Mouse (Mus musculus): ENCODE results near the gene Wdfy3. TPM values are rescaled to one million over a fixed set of nuclear protein-coding genes. Genes with fewer than 3 reads are reported as not detected.
"Not testable (repeated sequence)": the region's sequence is repeated elsewhere in the genome, so short reads cannot be mapped to it uniquely, and the experiment has no call there.

Wdfy3 gene
- polyA plus RNA-seq (2012; ENCODE audit: insufficient read depth, insufficient read length, low replicate concordance, missing spikeins) = 63.9 TPM in 1 of 2 replicates, not detected in the other

DNA sequence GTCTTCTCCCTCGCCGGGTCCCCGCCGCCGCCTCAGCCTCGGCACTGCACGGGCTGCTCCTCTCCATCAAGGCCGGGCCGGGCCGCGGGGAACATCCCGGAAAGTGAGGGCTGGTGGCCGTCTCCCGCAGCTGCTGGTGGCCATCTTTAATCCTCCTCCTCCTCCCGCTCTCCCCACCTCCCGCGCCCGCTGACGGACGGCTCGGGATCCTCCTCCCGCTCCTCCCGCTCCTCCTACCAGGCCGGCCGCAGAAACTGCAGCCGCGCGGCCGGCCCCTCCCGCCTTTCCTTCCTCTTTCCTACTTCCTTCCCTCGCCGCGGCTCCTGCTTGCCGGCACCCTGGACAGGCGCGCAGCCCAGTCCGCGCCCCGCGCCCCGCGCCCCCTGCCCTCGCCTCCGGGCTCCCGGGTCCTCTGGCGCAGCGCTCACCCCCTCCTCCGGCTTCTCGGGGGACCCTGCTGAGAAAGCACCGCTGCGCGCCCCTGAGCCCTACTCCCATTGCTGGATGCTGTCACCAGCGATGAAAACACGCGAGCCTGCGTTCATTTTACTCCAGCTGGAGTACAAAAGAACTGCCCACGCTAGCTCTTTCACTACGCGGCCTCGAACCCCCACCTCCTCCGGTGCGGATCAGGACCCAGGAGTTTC lies at the start of gene Wdfy3:
Gene Wdfy3 (minus strand): TSS at position 155 of the 647 bp plus-strand sequence.
- WGBS = under 1% methylated on average over 62 of the region's 62 CpGs
- peak within 1 kb of the TSS; percentile 95 for H3K27ac ChIP-seq (ENCODE audit: insufficient read depth, low read depth, low read length)
- peak; percentile 72; the same call in 1 of the 2 replicates for TF ChIP-seq POLR2A (IDR thresholded peaks at IDR 0.05; ENCODE audit: insufficient read depth, low read depth, low read length)
- TF ChIP-seq CTCF (IDR thresholded peaks at IDR 0.05; ENCODE audit: insufficient read depth, low read depth, low read length) = no peak
- H3K4me1 ChIP-seq (ENCODE audit: control insufficient read depth, insufficient read depth, low read length) = peaks cover 14% of the 10 kb centered on the region
- H3K4me3 ChIP-seq (ENCODE audit: insufficient read depth, low read depth, low read length) = peak within 1 kb of the TSS; percentile 100

DNA sequence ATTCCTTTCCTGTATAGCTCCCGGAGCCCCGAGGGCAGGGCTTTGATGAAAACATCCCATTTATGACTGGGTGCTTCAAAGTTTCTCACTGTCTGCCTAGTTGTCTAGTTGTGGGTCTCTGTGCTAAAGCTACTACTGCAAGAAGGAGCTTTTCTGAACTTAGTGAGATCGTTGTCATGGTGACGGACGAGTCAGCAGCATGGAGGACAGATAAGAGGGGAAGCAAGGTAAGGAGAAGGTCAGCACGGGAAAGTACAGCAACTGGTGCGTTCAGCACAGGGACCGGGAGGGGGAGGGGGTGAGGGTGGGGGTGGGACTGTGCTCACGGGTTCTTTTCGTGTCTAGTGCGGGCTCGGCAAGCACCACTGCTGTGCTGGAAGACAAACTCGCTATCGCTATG lies 43.3 kb upstream of the Wdfy3 start:
- no peak for TF ChIP-seq POLR2A (IDR thresholded peaks at IDR 0.05; ENCODE audit: insufficient read depth, low read depth, low read length)
- TF ChIP-seq CTCF (IDR thresholded peaks at IDR 0.05; ENCODE audit: insufficient read depth, low read depth, low read length) = no peak
- WGBS = 34% methylated on average over 14 of the region's 14 CpGs
- Histone ChIP-seq H3K4me1 (ENCODE audit: control insufficient read depth, insufficient read depth, low read length) (peaks cover 3% of the 10 kb centered on the region; the same call in 1 of the 2 replicates), H3K27ac (ENCODE audit: insufficient read depth, low read depth, low read length) (no peak overlapping the region), H3K4me3 (ENCODE audit: insufficient read depth, low read depth, low read length) (0 out of 2 replicates have a peak overlapping the region, but pooled peaks have one; percentile 5)

DNA sequence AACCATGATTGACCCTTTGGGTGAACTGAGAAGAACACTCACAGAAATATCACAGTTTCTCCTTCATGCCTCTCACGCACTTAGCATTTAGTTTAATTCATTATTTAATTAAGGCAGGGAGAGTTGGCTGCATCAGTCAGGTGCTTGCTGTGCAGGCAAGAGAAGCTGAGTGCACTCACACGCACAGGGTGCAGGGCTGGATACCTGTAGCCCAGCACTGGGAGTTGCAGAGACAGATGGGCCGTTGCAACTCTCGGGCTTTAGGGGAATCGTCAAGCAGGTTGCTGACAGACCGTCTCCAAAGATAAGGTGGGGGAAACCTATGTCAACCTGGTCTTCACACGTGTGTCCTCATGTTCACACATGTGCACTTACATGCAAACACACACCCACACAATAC lies 42.3 kb upstream of the Wdfy3 start:
- Histone ChIP-seq H3K27ac (ENCODE audit: insufficient read depth, low read depth, low read length) (no peak overlapping the region), H3K4me3 (ENCODE audit: insufficient read depth, low read depth, low read length) (no peak overlapping the region), H3K4me1 (ENCODE audit: control insufficient read depth, insufficient read depth, low read length) (peaks cover 3% of the 10 kb centered on the region; the same call in 1 of the 2 replicates)
- 89% methylated on average over 7 of the region's 7 CpGs for WGBS
- TF ChIP-seq POLR2A (IDR thresholded peaks at IDR 0.05; ENCODE audit: insufficient read depth, low read depth, low read length) = no peak
- no peak for TF ChIP-seq CTCF (IDR thresholded peaks at IDR 0.05; ENCODE audit: insufficient read depth, low read depth, low read length)

DNA sequence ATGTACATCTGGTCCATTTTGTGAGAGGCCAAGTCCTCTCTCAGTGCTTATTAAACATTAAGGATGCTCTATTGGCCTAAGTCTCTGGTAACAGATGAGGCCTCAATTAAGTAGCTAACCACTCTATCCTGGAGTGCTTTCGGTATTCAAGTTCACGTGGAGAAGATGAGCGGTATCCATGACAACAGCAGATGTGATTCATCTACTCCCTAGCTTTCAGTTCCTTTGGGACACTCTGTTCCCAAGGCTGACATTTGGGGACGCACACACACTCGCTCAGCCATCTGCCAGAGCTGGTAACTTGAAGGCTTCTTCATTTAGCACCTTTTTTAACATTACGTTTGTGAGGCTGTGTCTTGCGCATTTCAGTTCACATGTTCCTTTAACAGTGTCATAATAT lies 40.3 kb upstream of the Wdfy3 start:
- H3K4me1 ChIP-seq (ENCODE audit: control insufficient read depth, insufficient read depth, low read length) = peaks cover 3% of the 10 kb centered on the region; the same call in 1 of the 2 replicates
- WGBS = 43% methylated on average over 7 of the region's 7 CpGs
- H3K4me3 ChIP-seq (ENCODE audit: insufficient read depth, low read depth, low read length) = no peak overlapping the region
- no peak overlapping the region for H3K27ac ChIP-seq (ENCODE audit: insufficient read depth, low read depth, low read length)
- no peak for TF ChIP-seq CTCF (IDR thresholded peaks at IDR 0.05; ENCODE audit: insufficient read depth, low read depth, low read length)
- no peak for TF ChIP-seq POLR2A (IDR thresholded peaks at IDR 0.05; ENCODE audit: insufficient read depth, low read depth, low read length)

DNA sequence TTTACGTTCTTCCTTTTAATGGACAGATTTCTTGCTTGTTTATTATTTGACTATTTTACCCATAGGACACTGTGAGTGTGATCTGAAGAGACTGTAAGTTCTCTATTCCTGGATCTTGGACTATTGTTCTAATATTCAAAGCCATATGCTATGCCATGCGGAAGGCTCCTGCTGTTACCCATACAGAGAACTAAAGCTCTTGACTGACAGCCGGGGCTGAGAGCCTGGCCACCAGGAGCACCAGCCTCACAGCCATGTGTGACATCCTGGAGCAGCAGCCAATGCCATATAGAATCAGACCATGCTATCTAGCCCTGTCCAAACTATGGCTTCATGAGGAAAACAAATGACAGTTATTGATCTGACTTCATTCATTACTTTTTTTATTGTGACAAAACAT lies 36.2 kb upstream of the Wdfy3 start:
- no peaks in the 10 kb centered on the region for H3K4me1 ChIP-seq (ENCODE audit: control insufficient read depth, insufficient read depth, low read length)

DNA sequence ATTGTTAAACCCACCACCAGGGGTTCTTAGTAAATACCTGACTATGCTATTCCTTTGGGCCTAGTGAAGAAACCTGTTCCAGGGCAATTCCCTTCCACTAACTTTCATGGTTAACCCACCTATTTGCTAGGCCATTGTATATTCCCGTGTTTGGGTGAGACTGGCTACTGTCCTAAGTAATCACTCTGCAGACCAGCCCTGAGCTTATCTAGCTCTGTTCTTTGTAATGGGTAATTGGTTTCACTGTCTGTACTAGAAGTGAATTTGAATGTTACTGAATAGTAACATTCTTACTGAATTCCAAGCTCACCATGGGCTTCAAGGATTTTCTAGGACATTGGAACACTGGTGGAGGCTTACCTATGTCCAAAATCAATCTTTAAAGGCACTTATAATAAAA lies 32.1 kb upstream of the Wdfy3 start:
- H3K27ac ChIP-seq (ENCODE audit: insufficient read depth, low read depth, low read length); H3K4me1 ChIP-seq (ENCODE audit: control insufficient read depth, insufficient read depth, low read length); H3K4me3 ChIP-seq (ENCODE audit: insufficient read depth, low read depth, low read length): not testable (repeated sequence)
- WGBS = 74% methylated on average over 1 of the region's 1 CpGs

More for the DNA sequence above, 36.2 kb upstream of the Wdfy3 start:
- WGBS = 64% methylated on average over 3 of the region's 3 CpGs
- TF ChIP-seq CTCF (IDR thresholded peaks at IDR 0.05; ENCODE audit: insufficient read depth, low read depth, low read length) = no peak
- TF ChIP-seq POLR2A (IDR thresholded peaks at IDR 0.05; ENCODE audit: insufficient read depth, low read depth, low read length) = no peak
- Histone ChIP-seq H3K27ac (ENCODE audit: insufficient read depth, low read depth, low read length) (no peak overlapping the region), H3K4me3 (ENCODE audit: insufficient read depth, low read depth, low read length) (no peak overlapping the region)

DNA sequence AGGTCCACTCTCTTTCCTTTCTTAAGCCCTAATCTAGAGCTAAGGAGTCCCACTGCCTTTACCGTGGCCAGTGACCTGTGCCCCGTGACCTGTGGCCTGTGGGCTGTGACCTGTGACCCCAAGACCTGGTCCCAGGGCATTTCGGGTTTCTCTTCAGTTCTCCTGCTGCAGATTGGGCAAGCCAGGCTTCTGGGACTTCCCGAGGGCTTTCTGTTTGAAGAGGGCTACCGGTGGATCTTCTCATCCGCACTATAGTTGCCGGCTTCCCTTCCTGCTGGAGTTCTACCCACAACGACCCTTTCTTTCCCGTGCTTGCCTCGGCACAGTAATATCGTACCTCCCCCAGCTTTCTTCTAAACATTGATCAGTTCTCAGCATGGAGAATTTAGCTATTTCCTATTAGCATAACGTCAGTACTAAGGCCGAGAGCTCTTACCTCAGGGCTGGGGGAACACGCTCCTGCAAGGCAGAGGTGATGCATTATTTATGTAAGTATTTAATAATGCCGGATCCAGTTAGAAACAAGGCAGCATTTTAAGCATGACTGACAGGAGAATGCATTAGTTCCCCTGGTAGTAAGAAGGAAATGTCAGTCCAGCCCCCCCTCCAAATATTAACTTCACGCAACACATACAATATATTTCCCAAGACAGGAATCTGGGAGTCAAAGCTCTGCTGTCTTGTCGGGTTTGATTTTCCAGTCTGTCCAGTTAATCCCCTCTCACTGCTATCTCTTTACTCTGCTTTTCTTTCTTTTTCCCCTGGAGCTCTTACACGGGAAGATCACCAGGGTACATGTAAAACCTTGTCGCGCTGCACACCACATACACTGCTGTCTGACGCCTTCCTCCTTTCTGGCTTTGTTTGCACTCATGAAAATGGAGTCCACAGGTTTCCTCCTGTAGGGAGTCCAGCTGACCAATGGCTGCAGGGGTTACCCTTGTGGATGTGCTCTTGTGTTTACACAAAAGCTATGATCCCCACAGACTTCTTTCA lies 30.8 kb upstream of the Wdfy3 start:
- no peak overlapping the region for H3K27ac ChIP-seq (ENCODE audit: insufficient read depth, low read depth, low read length)
- 72% methylated on average over 21 of the region's 21 CpGs for WGBS
- H3K4me1 ChIP-seq (ENCODE audit: control insufficient read depth, insufficient read depth, low read length) = no peaks in the 10 kb centered on the region
- TF ChIP-seq POLR2A (IDR thresholded peaks at IDR 0.05; ENCODE audit: insufficient read depth, low read depth, low read length) = no peak
- no peak for TF ChIP-seq CTCF (IDR thresholded peaks at IDR 0.05; ENCODE audit: insufficient read depth, low read depth, low read length)
- no peak overlapping the region for H3K4me3 ChIP-seq (ENCODE audit: insufficient read depth, low read depth, low read length)

DNA sequence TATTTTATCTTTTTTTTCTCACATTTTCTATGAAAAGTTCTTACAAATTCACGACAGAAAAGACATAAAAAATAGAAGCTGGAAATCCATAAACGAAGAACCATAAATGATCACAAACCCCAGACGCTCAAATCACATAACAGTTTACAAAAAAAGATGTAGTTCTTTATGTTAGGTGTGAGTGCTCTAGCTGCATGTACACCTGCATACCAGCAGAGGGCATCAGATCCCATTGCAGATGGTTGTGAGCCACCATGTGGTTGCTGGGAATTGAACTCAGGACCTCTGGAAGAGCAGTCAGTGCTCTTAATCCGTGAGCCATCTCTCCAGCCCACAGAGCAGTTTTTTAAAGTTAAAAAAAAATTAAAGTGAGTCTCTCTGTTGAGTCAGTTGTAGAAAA lies 25.9 kb upstream of the Wdfy3 start:
- 87% methylated on average over 4 of the region's 4 CpGs for WGBS
- H3K27ac ChIP-seq (ENCODE audit: insufficient read depth, low read depth, low read length) = no peak overlapping the region
- TF ChIP-seq CTCF (IDR thresholded peaks at IDR 0.05; ENCODE audit: insufficient read depth, low read depth, low read length) (no peak), POLR2A (IDR thresholded peaks at IDR 0.05; ENCODE audit: insufficient read depth, low read depth, low read length) (no peak)
- H3K4me1 ChIP-seq (ENCODE audit: control insufficient read depth, insufficient read depth, low read length) = no peaks in the 10 kb centered on the region
- no peak overlapping the region for H3K4me3 ChIP-seq (ENCODE audit: insufficient read depth, low read depth, low read length)

DNA sequence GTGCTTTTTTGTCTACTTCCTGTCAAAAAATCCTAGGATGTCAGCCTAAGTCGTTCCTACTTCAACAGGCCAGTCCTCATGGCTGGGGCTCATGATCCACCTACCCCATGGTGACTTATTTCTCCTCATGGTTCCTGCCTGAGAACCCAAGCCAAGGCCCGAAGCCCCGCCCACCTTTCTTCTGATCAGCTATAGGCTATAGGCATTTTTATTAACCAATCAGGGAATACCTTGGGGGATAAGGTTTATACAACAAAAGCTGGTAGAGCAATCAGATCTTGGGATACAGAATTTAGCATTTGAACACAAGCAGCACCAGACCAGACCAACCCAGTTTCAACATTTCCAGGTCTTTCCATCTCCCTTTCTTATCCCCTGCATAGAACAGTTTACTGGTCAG lies 21.0 kb upstream of the Wdfy3 start:
- H3K4me1 ChIP-seq (ENCODE audit: control insufficient read depth, insufficient read depth, low read length) = no peaks in the 10 kb centered on the region
- WGBS = 81% methylated on average over 3 of the region's 3 CpGs
- TF ChIP-seq CTCF (IDR thresholded peaks at IDR 0.05; ENCODE audit: insufficient read depth, low read depth, low read length) = no peak
- no peak for TF ChIP-seq POLR2A (IDR thresholded peaks at IDR 0.05; ENCODE audit: insufficient read depth, low read depth, low read length)

More for the DNA sequence above, 21.0 kb upstream of the Wdfy3 start:
- Histone ChIP-seq H3K27ac (ENCODE audit: insufficient read depth, low read depth, low read length) (no peak overlapping the region), H3K4me3 (ENCODE audit: insufficient read depth, low read depth, low read length) (no peak overlapping the region)

Measured in olfactory bulb, adult 2 months (tissue).